Mouse (Mus musculus) testis, adult 2 months (tissue): Measurements from ENCODE around the gene Capn9.

Experiments
- CTCF ChIP-seq: fragments of 200-500 bp; IDR thresholded peaks from 2 replicates; pipeline ENCODE4 v1.5.1; 2012; ENCODE audit warnings: low read depth, mild to moderate bottlenecking, inconsistent platforms, low read length, moderate library complexity; ENCODE audit not compliant: control insufficient read depth, insufficient read depth, insufficient replicate concordance
- POLR2A ChIP-seq: fragments of 200-500 bp; IDR thresholded peaks from 2 replicates; pipeline ENCODE4 v1.6.1; 2012; ENCODE audit warnings: low read depth, mild to moderate bottlenecking, inconsistent platforms, low read length, moderate library complexity; ENCODE audit not compliant: control insufficient read depth

DNA sequence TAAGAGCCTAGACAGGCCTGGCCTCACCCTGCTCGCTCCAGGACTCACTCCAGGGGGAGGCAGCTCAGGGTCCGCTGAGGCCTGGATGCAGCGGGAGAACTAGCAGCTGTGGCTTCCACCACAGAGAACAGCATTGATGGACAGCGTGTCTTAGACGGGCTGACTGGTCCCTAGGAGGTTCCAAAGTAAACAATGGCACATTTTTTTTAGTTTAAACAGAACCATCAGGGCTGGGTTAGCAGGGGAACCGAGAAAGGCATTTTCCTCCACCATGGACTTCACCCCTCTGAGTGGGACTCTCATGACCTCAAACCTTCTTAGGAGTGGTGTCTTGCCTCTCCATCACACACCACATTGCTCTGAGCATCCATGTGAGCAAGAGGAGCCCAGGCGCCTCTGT lies 56.1 kb downstream of the Capn9 start:
- TF ChIP-seq CTCF (no peak), POLR2A (no peak)
